Mouse (Mus musculus): ENCODE data around the gene Med14. TPM values are rescaled to one million over a fixed set of nuclear protein-coding genes. Genes with fewer than 3 reads are reported as not detected.

Med14 gene
- 6.9 and 8.1 TPM in 2 replicates for polyA plus RNA-seq (2015; fragmentation: Nextera tagmentation; extraction: Ambion mirVana)

DNA sequence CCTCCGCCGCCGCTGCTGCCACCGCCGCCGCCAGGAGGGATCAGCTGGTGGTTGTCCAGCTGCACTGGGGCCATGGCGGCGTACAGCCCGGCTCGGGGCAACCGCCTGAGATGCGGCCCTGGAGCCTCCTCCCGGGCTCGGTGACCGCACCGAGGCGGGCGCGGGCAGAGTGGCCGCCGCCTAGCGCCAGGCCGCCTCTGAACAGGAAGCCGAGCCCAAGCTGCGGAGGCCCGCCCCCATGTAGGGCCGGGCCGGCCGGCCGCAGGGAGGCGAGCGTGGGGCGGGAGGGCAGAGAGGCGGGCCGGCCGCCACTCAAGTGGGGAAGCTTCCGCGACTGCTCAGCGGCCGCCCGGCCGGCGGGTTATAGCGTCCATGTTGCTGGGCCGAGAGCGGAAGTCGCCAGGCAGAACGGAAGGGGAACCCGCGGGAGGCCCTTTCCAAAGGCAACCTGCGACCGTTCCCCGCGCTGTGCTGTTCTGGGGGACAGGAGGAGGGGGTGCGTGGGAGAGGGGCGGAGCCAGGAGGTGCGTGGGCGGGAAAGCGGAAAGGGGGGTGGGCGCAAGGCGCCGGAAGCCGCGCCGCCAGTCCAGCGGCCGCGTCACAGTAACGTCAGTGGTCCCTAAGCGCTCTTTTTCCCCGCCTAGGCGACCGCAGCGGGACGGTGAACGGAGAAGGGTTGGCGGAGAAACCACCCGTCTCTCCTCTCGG is at the start of gene Med14:
Med14 (minus strand) TSS at position 448 of the 708 bp plus-strand sequence.
- 11% methylated on average over 42 of the region's 79 CpGs for WGBS
- peak; percentile 98 for ATAC-seq
- peaks cover 6% of the 10 kb centered on the region; the same call in 1 of the 2 replicates for H3K27me3 ChIP-seq (replicated peaks; ENCODE audit: control insufficient read depth, insufficient read depth, low read length)

DNA sequence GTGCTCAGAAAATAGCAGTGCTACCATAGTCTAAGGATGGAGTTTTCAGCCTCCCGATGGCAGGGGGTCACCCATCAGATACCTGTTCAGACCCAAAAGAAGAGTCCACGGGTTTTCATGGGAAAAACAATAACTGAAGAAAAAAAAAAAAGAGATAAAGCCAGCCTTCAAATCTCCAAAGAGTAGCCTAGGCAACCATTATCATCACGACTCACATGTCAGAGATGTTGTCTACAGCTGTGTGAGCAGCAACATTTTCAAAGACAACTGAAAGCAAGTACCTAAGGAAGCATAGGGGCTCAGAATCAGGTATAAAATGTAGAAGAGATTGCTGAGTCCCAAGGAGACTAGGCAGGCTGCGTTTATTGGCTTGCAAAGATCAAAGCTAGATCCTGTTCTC is 38.7 kb upstream of the Med14 start:
- no peak overlapping the region for H3K9ac ChIP-seq (ENCODE audit: low read depth, low read length)
- no peaks in the 10 kb centered on the region for H3K36me3 ChIP-seq (ENCODE audit: control insufficient read depth, insufficient read depth, low read length)
- 73% methylated on average over 4 of the region's 4 CpGs for WGBS
- no peaks in the 10 kb centered on the region for H3K9me3 ChIP-seq (ENCODE audit: control insufficient read depth, low read length)
- no peak overlapping the region for H3K27ac ChIP-seq (ENCODE audit: low read length)
- H3K27me3 ChIP-seq (replicated peaks; ENCODE audit: control insufficient read depth, insufficient read depth, low read length) = no peaks in the 10 kb centered on the region
- no peak for ATAC-seq
- no peak overlapping the region for H3K4me3 ChIP-seq (ENCODE audit: low read length)
- no peaks in the 10 kb centered on the region for H3K4me1 ChIP-seq (ENCODE audit: control insufficient read depth, insufficient read depth, low read length)
- no peak overlapping the region for H3K4me2 ChIP-seq (ENCODE audit: low read depth, low read length)

More for the DNA sequence above, at the start of gene Med14:
- H3K9ac ChIP-seq (ENCODE audit: low read depth, low read length) = peak within 1 kb of the TSS; percentile 80
- peak within 1 kb of the TSS; percentile 64 for H3K4me3 ChIP-seq (ENCODE audit: low read length)
- H3K4me1 ChIP-seq (ENCODE audit: control insufficient read depth, insufficient read depth, low read length) = no peaks in the 10 kb centered on the region
- no peaks in the 10 kb centered on the region for H3K9me3 ChIP-seq (ENCODE audit: control insufficient read depth, low read length)
- H3K36me3 ChIP-seq (ENCODE audit: control insufficient read depth, insufficient read depth, low read length) = no peaks in the 10 kb centered on the region
- H3K27ac ChIP-seq (ENCODE audit: low read length) = peak within 1 kb of the TSS; percentile 94
- H3K4me2 ChIP-seq (ENCODE audit: low read depth, low read length) = peak within 1 kb of the TSS; percentile 49

DNA sequence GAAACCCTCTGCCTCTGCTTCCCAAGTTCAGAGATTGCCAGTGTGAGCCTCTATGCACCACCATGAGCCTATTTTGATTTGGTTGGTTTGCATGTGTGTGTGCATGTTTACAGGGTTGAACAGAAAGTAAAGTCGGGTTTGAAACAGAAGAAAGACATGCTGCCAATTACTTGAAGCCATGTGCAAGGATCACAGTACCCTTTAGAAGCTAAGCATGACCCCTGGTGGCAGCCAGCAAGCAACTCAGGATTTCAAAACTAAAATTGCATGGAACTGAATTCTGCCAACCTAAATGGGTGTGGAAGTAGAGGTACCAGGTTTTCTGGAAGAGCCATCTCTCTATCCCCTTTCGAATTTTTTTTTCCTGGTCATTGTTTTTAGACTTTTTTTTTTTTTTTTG is 33.0 kb upstream of the Med14 start:
- Histone ChIP-seq H3K36me3 (ENCODE audit: control insufficient read depth, insufficient read depth, low read length) (no peaks in the 10 kb centered on the region), H3K4me2 (ENCODE audit: low read depth, low read length) (no peak overlapping the region), H3K27ac (ENCODE audit: low read length) (no peak overlapping the region), H3K4me3 (ENCODE audit: low read length) (no peak overlapping the region), H3K27me3 (replicated peaks; ENCODE audit: control insufficient read depth, insufficient read depth, low read length) (no peaks in the 10 kb centered on the region), H3K4me1 (ENCODE audit: control insufficient read depth, insufficient read depth, low read length) (no peaks in the 10 kb centered on the region), H3K9ac (ENCODE audit: low read depth, low read length) (no peak overlapping the region), H3K9me3 (ENCODE audit: control insufficient read depth, low read length) (no peaks in the 10 kb centered on the region)
- WGBS = 51% methylated on average over 2 of the region's 2 CpGs
- no peak for ATAC-seq

DNA sequence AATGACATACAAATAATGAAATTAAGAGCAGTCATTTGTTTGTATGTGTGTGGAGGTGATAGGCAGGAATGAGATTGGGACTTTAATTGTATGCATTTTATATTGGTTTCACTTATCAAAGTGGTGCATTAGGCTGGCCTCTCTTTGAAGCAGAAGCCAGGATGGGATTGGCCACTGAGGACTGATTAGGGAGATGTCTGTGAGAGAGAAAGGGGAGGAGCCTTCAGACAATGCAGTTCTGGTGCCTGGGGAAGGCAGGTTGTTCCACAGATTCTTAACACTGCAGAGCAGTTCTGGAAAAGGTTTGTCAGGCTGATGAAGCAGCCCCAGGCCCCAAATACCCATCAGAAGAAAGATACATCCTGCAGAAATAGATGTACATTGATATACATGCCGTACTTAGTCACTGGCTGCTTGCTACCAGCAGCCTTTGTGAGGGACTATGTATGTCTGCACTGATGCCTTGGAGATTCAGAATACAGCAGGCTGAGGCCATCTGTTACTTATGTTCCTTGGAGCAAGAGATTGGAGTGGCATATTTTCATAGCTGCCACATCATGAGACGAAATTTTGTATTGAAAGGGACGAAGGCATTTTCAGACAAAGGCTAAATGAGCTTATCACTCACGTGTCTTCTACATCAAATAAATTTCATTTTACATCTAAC is 29.9 kb upstream of the Med14 start:
- Histone ChIP-seq H3K27me3 (replicated peaks; ENCODE audit: control insufficient read depth, insufficient read depth, low read length) (no peaks in the 10 kb centered on the region), H3K9ac (ENCODE audit: low read depth, low read length) (no peak overlapping the region), H3K9me3 (ENCODE audit: control insufficient read depth, low read length) (no peaks in the 10 kb centered on the region), H3K27ac (ENCODE audit: low read length) (no peak overlapping the region), H3K4me3 (ENCODE audit: low read length) (no peak overlapping the region), H3K4me2 (ENCODE audit: low read depth, low read length) (no peak overlapping the region), H3K36me3 (ENCODE audit: control insufficient read depth, insufficient read depth, low read length) (no peaks in the 10 kb centered on the region), H3K4me1 (ENCODE audit: control insufficient read depth, insufficient read depth, low read length) (no peaks in the 10 kb centered on the region)
- no peak for ATAC-seq
- 84% methylated on average over 4 of the region's 4 CpGs for WGBS

DNA sequence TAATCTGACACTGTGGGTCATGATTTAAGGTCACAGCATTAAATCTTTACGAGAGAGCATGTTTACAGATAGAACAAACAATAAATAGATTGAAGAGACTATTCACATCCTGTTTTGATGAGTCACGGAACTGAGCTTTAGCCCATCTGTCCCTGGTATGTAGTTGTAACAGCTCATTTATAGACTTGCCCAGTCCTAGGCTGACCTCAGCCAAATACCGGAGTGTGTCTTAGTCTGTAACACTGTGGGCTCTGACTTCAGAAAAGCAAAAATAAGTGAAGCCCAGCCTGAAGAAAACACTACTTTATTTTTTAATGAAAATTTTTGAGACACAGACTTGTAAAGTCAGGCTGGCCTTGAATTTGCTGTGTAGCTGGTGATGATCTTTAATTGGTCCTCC is 11.4 kb upstream of the Med14 start:
- Histone ChIP-seq H3K27me3 (replicated peaks; ENCODE audit: control insufficient read depth, insufficient read depth, low read length) (no peaks in the 10 kb centered on the region; the same call in 1 of the 2 replicates), H3K36me3 (ENCODE audit: control insufficient read depth, insufficient read depth, low read length) (no peaks in the 10 kb centered on the region), H3K27ac (ENCODE audit: low read length) (no peak overlapping the region), H3K4me2 (ENCODE audit: low read depth, low read length) (no peak overlapping the region), H3K9me3 (ENCODE audit: control insufficient read depth, low read length) (no peaks in the 10 kb centered on the region), H3K9ac (ENCODE audit: low read depth, low read length) (no peak overlapping the region), H3K4me1 (ENCODE audit: control insufficient read depth, insufficient read depth, low read length) (no peaks in the 10 kb centered on the region), H3K4me3 (ENCODE audit: low read length) (no peak overlapping the region)
- ATAC-seq = no peak
- WGBS = 75% methylated on average over 3 of the region's 3 CpGs

DNA sequence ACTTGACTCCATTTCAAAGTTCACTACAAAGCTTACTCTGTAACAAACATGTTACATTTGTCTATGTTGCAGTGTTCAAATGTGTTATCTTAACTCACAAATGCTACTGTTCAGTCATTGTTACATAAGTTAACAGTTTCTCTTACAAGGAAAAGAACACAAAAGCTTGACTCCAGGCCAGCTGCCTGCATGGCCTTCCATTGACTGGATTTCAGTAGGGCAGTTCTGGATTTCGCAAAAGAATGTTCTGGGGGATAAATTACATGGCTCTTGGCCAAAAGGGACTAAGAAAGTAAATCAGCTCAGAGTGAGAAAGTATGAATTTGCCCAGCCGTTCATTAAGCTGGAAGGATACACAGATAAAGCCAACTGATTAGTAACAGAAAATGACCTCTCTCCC is 9.7 kb upstream of the Med14 start:
- Histone ChIP-seq H3K27me3 (replicated peaks; ENCODE audit: control insufficient read depth, insufficient read depth, low read length) (no peaks in the 10 kb centered on the region; the same call in 1 of the 2 replicates), H3K27ac (ENCODE audit: low read length) (no peak overlapping the region), H3K4me2 (ENCODE audit: low read depth, low read length) (no peak overlapping the region), H3K4me3 (ENCODE audit: low read length) (no peak overlapping the region), H3K36me3 (ENCODE audit: control insufficient read depth, insufficient read depth, low read length) (no peaks in the 10 kb centered on the region), H3K4me1 (ENCODE audit: control insufficient read depth, insufficient read depth, low read length) (no peaks in the 10 kb centered on the region), H3K9me3 (ENCODE audit: control insufficient read depth, low read length) (no peaks in the 10 kb centered on the region), H3K9ac (ENCODE audit: low read depth, low read length) (no peak overlapping the region)
- no peak for ATAC-seq
- 47% methylated on average over 2 of the region's 2 CpGs for WGBS

DNA sequence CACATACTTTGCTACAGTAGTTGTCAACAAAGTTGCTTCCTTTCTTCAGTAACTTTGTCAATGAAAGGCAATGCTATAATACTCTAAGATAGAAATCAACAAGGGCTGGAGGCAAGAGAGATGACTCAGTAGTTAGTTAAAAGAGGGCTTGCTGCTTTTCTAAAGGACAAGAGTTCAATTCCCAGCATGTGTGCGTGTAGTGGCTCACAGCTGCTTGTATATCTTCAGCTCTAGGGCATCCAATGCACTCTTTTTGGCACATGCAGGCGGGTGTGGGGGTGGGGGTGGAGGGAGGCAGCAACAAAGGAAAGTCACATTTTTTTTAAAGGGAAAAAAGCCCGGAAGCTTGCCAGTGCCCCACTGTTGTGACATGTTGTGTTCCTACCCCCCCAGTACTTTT is 6.7 kb upstream of the Med14 start:
- Histone ChIP-seq H3K9ac (ENCODE audit: low read depth, low read length) (no peak overlapping the region), H3K27ac (ENCODE audit: low read length) (no peak overlapping the region), H3K9me3 (ENCODE audit: control insufficient read depth, low read length) (no peaks in the 10 kb centered on the region), H3K4me2 (ENCODE audit: low read depth, low read length) (no peak overlapping the region), H3K27me3 (replicated peaks; ENCODE audit: control insufficient read depth, insufficient read depth, low read length) (no peaks in the 10 kb centered on the region; the same call in 1 of the 2 replicates), H3K36me3 (ENCODE audit: control insufficient read depth, insufficient read depth, low read length) (no peaks in the 10 kb centered on the region), H3K4me3 (ENCODE audit: low read length) (no peak overlapping the region), H3K4me1 (ENCODE audit: control insufficient read depth, insufficient read depth, low read length) (no peaks in the 10 kb centered on the region)
- WGBS = 70% methylated on average over 3 of the region's 3 CpGs
- ATAC-seq = no peak

DNA sequence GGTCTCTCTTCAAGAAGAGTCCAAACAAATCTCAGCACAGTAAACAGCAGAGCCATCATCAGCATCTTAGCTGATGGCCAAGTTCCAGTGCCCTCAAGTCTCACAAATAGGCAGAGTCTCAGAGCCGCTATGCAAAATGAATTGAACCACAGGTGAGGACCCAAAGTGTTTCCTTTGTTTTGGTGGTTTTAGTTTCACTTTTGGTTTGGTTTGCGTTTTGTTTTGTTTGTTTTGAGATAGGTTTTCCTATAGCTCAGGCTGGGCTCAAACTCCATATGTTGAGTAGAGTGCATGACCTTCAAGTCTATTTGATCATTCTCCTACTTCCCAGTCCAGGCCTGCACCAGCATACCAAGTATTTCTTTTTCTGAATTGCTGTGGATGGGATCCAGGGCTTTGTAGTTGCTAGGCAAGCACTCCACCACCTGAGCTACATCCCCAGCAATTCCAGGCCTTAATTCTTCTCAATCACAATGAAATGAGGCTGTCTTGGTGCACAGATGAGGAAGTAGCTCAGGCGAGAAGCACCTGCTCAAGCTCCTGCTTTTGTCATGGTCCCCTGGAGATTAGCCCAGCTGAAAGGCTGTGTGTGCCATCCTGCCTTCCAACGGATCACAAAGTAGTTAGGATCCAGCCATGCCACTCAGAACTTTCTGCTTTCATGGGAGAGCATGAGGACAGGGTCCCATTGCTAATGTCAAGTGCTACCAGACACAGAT is 5.1 kb upstream of the Med14 start:
- Histone ChIP-seq H3K27me3 (replicated peaks; ENCODE audit: control insufficient read depth, insufficient read depth, low read length) (no peaks in the 10 kb centered on the region; the same call in 1 of the 2 replicates), H3K9ac (ENCODE audit: low read depth, low read length) (no peak overlapping the region), H3K4me2 (ENCODE audit: low read depth, low read length) (no peak overlapping the region), H3K36me3 (ENCODE audit: control insufficient read depth, insufficient read depth, low read length) (no peaks in the 10 kb centered on the region), H3K9me3 (ENCODE audit: control insufficient read depth, low read length) (no peaks in the 10 kb centered on the region), H3K4me1 (ENCODE audit: control insufficient read depth, insufficient read depth, low read length) (no peaks in the 10 kb centered on the region), H3K4me3 (ENCODE audit: low read length) (no peak overlapping the region), H3K27ac (ENCODE audit: low read length) (no peak overlapping the region)
- ATAC-seq = no peak
- 68% methylated on average over 4 of the region's 4 CpGs for WGBS

DNA sequence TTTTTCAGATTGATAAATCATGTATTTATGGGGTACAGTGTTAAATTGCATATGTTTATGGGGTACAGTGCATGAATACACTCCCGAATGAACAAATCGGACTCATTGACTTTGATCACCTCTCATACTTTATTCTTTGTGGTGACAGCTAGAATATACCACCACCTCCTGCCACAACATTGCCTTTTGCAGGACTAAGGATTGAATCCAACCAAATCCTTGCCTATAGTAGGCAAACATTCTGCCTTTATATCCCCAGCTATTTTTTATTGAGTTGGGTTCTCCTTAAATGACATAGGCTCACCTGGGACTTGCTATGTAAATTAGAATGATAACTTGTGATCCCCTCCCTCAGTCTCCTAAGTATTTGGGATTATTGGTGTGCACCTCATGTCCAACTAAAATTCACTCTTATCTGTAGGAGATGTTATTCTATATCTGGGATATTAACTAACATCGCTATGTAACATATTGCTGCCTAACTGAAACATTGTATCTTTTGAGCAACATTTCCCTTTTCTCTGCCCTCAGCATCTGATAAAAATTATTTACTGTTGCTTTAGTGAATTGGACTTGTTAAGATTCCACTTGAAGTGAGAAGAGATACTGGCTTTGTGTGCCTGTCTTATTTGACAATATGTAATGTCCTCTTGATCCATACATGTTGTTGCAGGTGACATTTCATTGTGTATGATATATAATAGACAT is 1.4 kb upstream of the Med14 start:
- ATAC-seq = no peak
- no peaks in the 10 kb centered on the region for H3K36me3 ChIP-seq (ENCODE audit: control insufficient read depth, insufficient read depth, low read length)
- peak overlapping the region; percentile 94; the same call in 1 of the 2 replicates for H3K27ac ChIP-seq (ENCODE audit: low read length)
- H3K4me3 ChIP-seq (ENCODE audit: low read length) = peak overlapping the region; percentile 64
- peak overlapping the region; percentile 80 for H3K9ac ChIP-seq (ENCODE audit: low read depth, low read length)
- no peaks in the 10 kb centered on the region for H3K9me3 ChIP-seq (ENCODE audit: control insufficient read depth, low read length)
- WGBS = 62% methylated on average over 3 of the region's 3 CpGs
- no peaks in the 10 kb centered on the region for H3K4me1 ChIP-seq (ENCODE audit: control insufficient read depth, insufficient read depth, low read length)
- H3K4me2 ChIP-seq (ENCODE audit: low read depth, low read length) = peak overlapping the region; percentile 49
- H3K27me3 ChIP-seq (replicated peaks; ENCODE audit: control insufficient read depth, insufficient read depth, low read length) = peaks cover 6% of the 10 kb centered on the region; the same call in 1 of the 2 replicates
